Mouse (Mus musculus) frontal cortex, postnatal 25 days (tissue): Measurements from ENCODE around the gene Olfr1143.

Experiments
- DNase-seq, 2 experiments: peaks; one replicate each; pipeline ENCODE4 v3.0.0; 2022; ENCODE audit warnings: low spot score in 2 of 2

Gene Olfr1143

GRCm38 (mm10) chr2:87800292-87800691, at the start of gene Olfr1143:
Gene Olfr1143, plus strand, starts transcription at chr2:87800592.
- no peak for DNase-seq

GRCm38 (mm10) chr2:87753891-87754290, 46.5 kb upstream of the Olfr1143 start, which contains the start of gene Olfr1141:
Gene Olfr1141, minus strand, starts transcription at chr2:87753991.
- DNase-seq: no peak

GRCm38 (mm10) chr2:87776143-87776542, 24.2 kb upstream of the Olfr1143 start:
- DNase-seq: no peak

- no peak for DNase-seq
Observed at GRCm38 (mm10) chr2:87779183-87779582, 21.2 kb upstream of the Olfr1143 start, which contains the start of gene Olfr152. Gene Olfr152, plus strand, starts transcription at chr2:87779483.

GRCm38 (mm10) chr2:87809522-87809921, 9.1 kb downstream of the Olfr1143 start, which contains the start of gene Olfr1145:
Gene Olfr1145, plus strand, starts transcription at chr2:87809822.
- DNase-seq: no peak

- no peak for DNase-seq
Observed at GRCm38 (mm10) chr2:87830233-87830632, 29.8 kb downstream of the Olfr1143 start, which contains the start of gene Olfr1148. Gene Olfr1148, plus strand, starts transcription at chr2:87830533.

- no peak for DNase-seq
Observed at GRCm38 (mm10) chr2:87843693-87844092, 43.3 kb downstream of the Olfr1143 start, which contains the start of gene Olfr1150-ps1. Gene Olfr1150-ps1, plus strand, starts transcription at chr2:87843993.
